Mouse (Mus musculus): ENCODE results near the gene B020031M17Rik. TPM values are rescaled to one million over a fixed set of nuclear protein-coding genes. Genes with fewer than 3 reads are reported as not detected.
"Not testable (repeated sequence)": the region's sequence is repeated elsewhere in the genome, so short reads cannot be mapped to it uniquely, and the experiment has no call there.

B020031M17Rik gene
- polyA plus RNA-seq, 1 experiment: not detected

DNA sequence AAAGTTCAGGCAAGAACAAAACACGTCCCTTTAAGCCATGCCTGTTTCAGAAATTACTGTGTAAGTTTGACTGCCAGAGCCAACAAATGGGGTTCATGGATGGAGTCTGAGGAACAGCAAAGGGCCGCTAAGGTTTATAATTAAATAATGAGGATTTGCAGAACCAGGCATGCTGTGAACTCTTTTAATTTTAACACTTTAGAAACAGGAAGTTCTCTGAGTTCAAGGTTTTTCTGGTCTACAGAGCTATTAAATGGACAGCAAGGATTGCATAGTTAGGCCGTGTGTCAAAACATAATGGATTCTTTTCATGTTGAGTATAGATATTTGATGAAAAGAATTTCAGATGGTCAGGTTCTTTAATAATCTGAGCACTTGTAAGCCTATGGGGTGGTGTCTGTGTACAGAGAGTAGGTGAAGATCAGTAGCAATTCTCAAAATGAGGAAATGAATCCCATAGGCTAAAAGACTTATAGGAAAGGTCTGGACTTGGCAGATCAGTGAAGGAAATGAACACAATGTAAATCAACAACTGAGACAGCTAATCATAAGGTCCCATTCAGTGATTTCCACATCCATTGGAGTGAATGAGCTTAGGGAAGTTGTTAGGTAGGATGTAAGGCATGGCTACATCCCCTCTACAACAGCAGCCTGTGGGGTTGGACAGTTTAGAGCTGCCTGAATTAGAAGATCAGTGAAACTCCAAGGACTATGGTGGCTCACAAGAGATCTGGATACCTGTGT lies 25.8 kb downstream of the B020031M17Rik start:
- DNase-seq; H3K4me3 ChIP-seq (replicated peaks; ENCODE audit: insufficient read depth, low read depth, low read length); H3K4me1 ChIP-seq (ENCODE audit: control insufficient read depth, insufficient read depth, low read length); H3K27me3 ChIP-seq (ENCODE audit: control insufficient read depth, insufficient read depth, low read length); H3K27ac ChIP-seq (ENCODE audit: insufficient read depth, low read length): not testable (repeated sequence)
- 77% methylated on average over 3 of the region's 3 CpGs for WGBS

DNA sequence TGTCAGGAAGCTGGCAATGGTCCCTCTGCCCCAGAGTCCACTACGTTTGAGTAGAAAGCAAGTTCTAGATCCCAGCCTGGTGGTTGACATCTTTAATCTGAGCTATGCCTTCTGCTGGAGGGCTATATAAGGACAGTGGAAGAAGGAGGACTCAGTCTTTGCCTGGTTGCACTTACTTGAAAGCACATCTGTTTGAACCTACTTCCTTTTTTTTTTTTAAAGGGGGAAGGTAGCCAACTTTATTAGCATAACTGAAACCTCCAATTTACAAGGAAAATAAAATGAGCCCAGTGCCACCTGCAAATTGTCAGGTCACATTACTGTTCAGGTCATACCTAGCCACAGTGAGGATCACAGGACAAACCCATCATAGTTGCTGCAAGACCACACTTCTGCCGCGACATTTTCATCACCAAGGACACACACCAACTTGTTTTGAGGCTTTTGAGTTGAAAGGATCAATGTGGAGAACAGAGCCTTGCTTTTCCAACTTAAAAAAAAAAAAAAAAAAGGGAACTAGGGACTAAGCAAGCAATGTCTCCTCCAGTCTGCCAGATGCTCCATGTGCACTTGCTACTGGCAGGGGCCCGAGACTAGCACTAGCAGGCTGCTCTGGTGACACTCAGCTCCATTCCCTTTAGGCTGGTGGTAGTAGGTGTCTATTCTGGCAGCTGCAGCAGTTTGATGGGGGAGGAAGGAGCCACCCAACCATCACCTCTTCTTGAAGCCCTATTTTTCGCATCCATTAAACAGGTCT lies 33.5 kb downstream of the B020031M17Rik start:
- not testable (repeated sequence) for H3K4me3 ChIP-seq (replicated peaks; ENCODE audit: insufficient read depth, low read depth, low read length); DNase-seq; H3K27ac ChIP-seq (ENCODE audit: insufficient read depth, low read length); H3K4me1 ChIP-seq (ENCODE audit: control insufficient read depth, insufficient read depth, low read length); H3K27me3 ChIP-seq (ENCODE audit: control insufficient read depth, insufficient read depth, low read length)
- 72% methylated on average over 4 of the region's 5 CpGs for WGBS

DNA sequence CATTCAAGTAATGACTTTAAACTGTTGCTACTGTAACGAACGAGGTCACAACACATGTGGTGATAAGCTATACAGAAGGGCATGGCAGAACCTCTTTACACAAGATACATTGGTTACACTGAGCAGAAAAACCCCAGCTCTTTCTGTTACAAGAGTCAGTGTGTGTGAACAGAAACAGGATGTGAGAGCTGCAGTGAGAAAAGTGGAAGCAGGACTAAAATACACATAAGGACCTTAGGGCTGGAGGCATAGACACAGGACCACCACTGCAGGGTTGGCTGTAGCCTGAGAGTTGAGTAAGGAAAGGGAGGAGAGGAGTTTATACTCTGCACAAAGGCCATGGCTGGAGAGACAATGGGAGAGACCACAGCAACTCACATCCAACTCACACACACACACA lies 34.2 kb downstream of the B020031M17Rik start:
- H3K27me3 ChIP-seq (ENCODE audit: control insufficient read depth, insufficient read depth, low read length); DNase-seq; H3K4me1 ChIP-seq (ENCODE audit: control insufficient read depth, insufficient read depth, low read length); H3K27ac ChIP-seq (ENCODE audit: insufficient read depth, low read length); H3K4me3 ChIP-seq (replicated peaks; ENCODE audit: insufficient read depth, low read depth, low read length): not testable (repeated sequence)
- WGBS: 54% methylated on average over 2 of the region's 2 CpGs

Other genes starting within 250 kb of the B020031M17Rik start
- gene Nim1k, start 194.9 kb downstream of the B020031M17Rik start, polyA plus RNA-seq (2012; rRNA removed): 4.3 and 4.7 TPM in 2 replicates
- gene Zfp131, start 159.9 kb downstream of the B020031M17Rik start, polyA plus RNA-seq (2012; rRNA removed): 24.5 and 26.1 TPM in 2 replicates
- gene AF067063, start 120.6 kb downstream of the B020031M17Rik start, polyA plus RNA-seq (2012; rRNA removed): not detected in 2 replicates
- not detected in 2 replicates for gene D13Ertd608e, start 114.8 kb downstream of the B020031M17Rik start, polyA plus RNA-seq (2012; rRNA removed)
- not detected in 2 replicates for gene Tcstv1, start 56.0 kb downstream of the B020031M17Rik start, polyA plus RNA-seq (2012; rRNA removed)
- gene Gm21761, start 21.5 kb downstream of the B020031M17Rik start, polyA plus RNA-seq (2012; rRNA removed): not detected in 2 replicates
- not detected in 2 replicates for gene Gm36079, start 76.2 kb upstream of the B020031M17Rik start, polyA plus RNA-seq (2012; rRNA removed)
- gene Gm21188, start 101.4 kb upstream of the B020031M17Rik start, polyA plus RNA-seq (2012; rRNA removed): 0.06 TPM in 1 of 2 replicates, not detected in the other
- not detected in 2 replicates for gene Gm20767, start 189.4 kb upstream of the B020031M17Rik start, polyA plus RNA-seq (2012; rRNA removed)
- not detected in 2 replicates for gene Gm21818, start 221.6 kb upstream of the B020031M17Rik start, polyA plus RNA-seq (2012; rRNA removed)

Measured in cerebellum, adult 2 months (tissue).